Mouse (Mus musculus) forebrain, embryonic 14.5 days (tissue): ENCODE results near the gene 3110021N24Rik. TPM values are rescaled to one million over a fixed set of nuclear protein-coding genes. Genes with fewer than 3 reads are reported as not detected.

ENCODE experiments used
- ATAC-seq: fragments of 200-750 bp; cut with Nextera tagmentation; 2 replicates; pipeline ENCODE4 v1.8.0; 2017; ENCODE audit warnings: mild to moderate bottlenecking, moderate library complexity
- DNase-seq: peaks from one replicate; pipeline ENCODE4 v3.0.0-alpha.2; 2015; ENCODE audit warnings: low spot score
- H3K27ac ChIP-seq: fragments of 300-500 bp; sonication (generic); 2 replicates; pipeline ENCODE4 v1.5.1; 2014; ENCODE audit warnings: low read depth, mild to moderate bottlenecking, control low read depth, low read length, moderate library complexity
- H3K27me3 ChIP-seq: fragments of 300-500 bp; sonication (generic); replicated peaks from 2 replicates; pipeline ENCODE4 v1.6.1; 2014; ENCODE audit warnings: low read length, control low read depth, mixed read lengths; ENCODE audit not compliant: control insufficient read depth, insufficient read depth
- H3K36me3 ChIP-seq: fragments of 300-500 bp; sonication (generic); 2 replicates; pipeline ENCODE4 v1.6.1; 2014; ENCODE audit warnings: low read length, control low read depth; ENCODE audit not compliant: control insufficient read depth, insufficient read depth
- H3K4me1 ChIP-seq: fragments of 300-500 bp; sonication (generic); 2 replicates; pipeline ENCODE4 v1.6.1; 2014; ENCODE audit warnings: antibody characterized with exemption, low read length, control low read depth; ENCODE audit not compliant: control insufficient read depth, insufficient read depth
- H3K4me2 ChIP-seq: fragments of 300-500 bp; sonication (generic); 2 replicates; pipeline ENCODE4 v1.6.1; 2014; ENCODE audit warnings: mild to moderate bottlenecking, control low read depth, low read length
- H3K4me3 ChIP-seq: fragments of 300-500 bp; sonication (generic); 2 replicates; pipeline ENCODE4 v1.5.1; 2014; ENCODE audit warnings: low read depth, low read length, control low read depth
- H3K9ac ChIP-seq: fragments of 300-500 bp; sonication (generic); 2 replicates; pipeline ENCODE4 v1.6.1; 2014; ENCODE audit warnings: mild to moderate bottlenecking, low read length, control low read depth, moderate library complexity
- H3K9me3 ChIP-seq: fragments of 300-500 bp; sonication (generic); replicated peaks from 2 replicates; pipeline ENCODE4 v1.6.1; 2016; ENCODE audit warnings: low read length, control low read depth, mixed read lengths; ENCODE audit not compliant: control insufficient read depth
- WGBS: fragments of 180-500 bp; shearing (Covaris S2); extraction: QIAGEN DNeasy Blood & Tissue Kit; methylation state at CpG from one replicate; pipeline ENCODE4 v1.1.7; 2014; 5-methylcytosine and 5-hydroxymethylcytosine counted together
- polyA plus RNA-seq: library from polyadenylated mRNA; unstranded; fragments of >200 nt; fragmentation: Nextera tagmentation; extraction: Ambion mirVana; gene quantifications from 2 replicates; pipeline ENCODE4 v1.2.1, GENCODE M21; 2014

The 3110021N24Rik gene
- polyA plus RNA-seq, 1 experiment from 2014 or later = 1.2 TPM

GRCm38 (mm10) chr4:108782421-108783085, 63.1 kb downstream of the 3110021N24Rik start:
- no peak overlapping the region for H3K4me3 ChIP-seq
- no peaks in the 10 kb centered on the region for H3K36me3 ChIP-seq
- H3K4me1 ChIP-seq = peaks cover 3% of the 10 kb centered on the region
- 35% methylated on average over 8 of the region's 8 CpGs for WGBS
- H3K4me2 ChIP-seq = no peak overlapping the region
- no peak overlapping the region for H3K9ac ChIP-seq
- H3K9me3 ChIP-seq = no peaks in the 10 kb centered on the region
- no peak overlapping the region for H3K27ac ChIP-seq
- ATAC-seq (no peak), DNase-seq (peak; percentile 11)
- no peaks in the 10 kb centered on the region for H3K27me3 ChIP-seq

GRCm38 (mm10) chr4:108789258-108789936, 69.9 kb downstream of the 3110021N24Rik start:
- H3K4me1 ChIP-seq = no peaks in the 10 kb centered on the region
- ATAC-seq (no peak), DNase-seq (no peak)
- no peak overlapping the region for H3K4me3 ChIP-seq
- no peak overlapping the region for H3K4me2 ChIP-seq
- H3K27me3 ChIP-seq = no peaks in the 10 kb centered on the region
- H3K36me3 ChIP-seq = no peaks in the 10 kb centered on the region
- H3K27ac ChIP-seq = no peak overlapping the region
- H3K9me3 ChIP-seq = no peaks in the 10 kb centered on the region
- 79% methylated on average over 6 of the region's 6 CpGs for WGBS
- H3K9ac ChIP-seq = no peak overlapping the region

- Histone ChIP-seq H3K4me3 (no peak overlapping the region), H3K36me3 (no peaks in the 10 kb centered on the region), H3K27ac (no peak overlapping the region), H3K9me3 (no peaks in the 10 kb centered on the region), H3K4me1 (no peaks in the 10 kb centered on the region), H3K9ac (no peak overlapping the region), H3K27me3 (no peaks in the 10 kb centered on the region), H3K4me2 (no peak overlapping the region)
- WGBS = 83% methylated on average over 1 of the region's 1 CpGs
- ATAC-seq (no peak), DNase-seq (no peak)
These were observed 71.1 kb downstream of the 3110021N24Rik start for GRCm38 (mm10) chr4:108790507-108790906.

GRCm38 (mm10) chr4:108793941-108794340, 74.5 kb downstream of the 3110021N24Rik start:
- WGBS = 52% methylated on average over 1 of the region's 1 CpGs
- ATAC-seq = no peak
- no peak overlapping the region for H3K27ac ChIP-seq

GRCm38 (mm10) chr4:108796701-108797100, 77.3 kb downstream of the 3110021N24Rik start:
- Histone ChIP-seq H3K4me2 (no peak overlapping the region), H3K36me3 (no peaks in the 10 kb centered on the region), H3K27ac (no peak overlapping the region), H3K9ac (no peak overlapping the region), H3K27me3 (no peaks in the 10 kb centered on the region), H3K9me3 (no peaks in the 10 kb centered on the region), H3K4me3 (no peak overlapping the region), H3K4me1 (no peaks in the 10 kb centered on the region)
- DNase-seq (no peak), ATAC-seq (no peak)
- 59% methylated on average over 4 of the region's 4 CpGs for WGBS

More at GRCm38 (mm10) chr4:108793941-108794340, 74.5 kb downstream of the 3110021N24Rik start:
- H3K36me3 ChIP-seq = no peaks in the 10 kb centered on the region
- no peak overlapping the region for H3K4me2 ChIP-seq
- no peak for DNase-seq
- H3K4me1 ChIP-seq = no peaks in the 10 kb centered on the region
- no peak overlapping the region for H3K9ac ChIP-seq
- no peaks in the 10 kb centered on the region for H3K27me3 ChIP-seq
- no peaks in the 10 kb centered on the region for H3K9me3 ChIP-seq
- no peak overlapping the region for H3K4me3 ChIP-seq

- 44% methylated on average over 2 of the region's 2 CpGs for WGBS
- ATAC-seq = 0 out of 2 replicates have a peak, but pooled peaks have one; percentile 46
- H3K27me3 ChIP-seq = no peaks in the 10 kb centered on the region
These were observed 78.8 kb downstream of the 3110021N24Rik start for GRCm38 (mm10) chr4:108798083-108798830.

GRCm38 (mm10) chr4:108803535-108803934, 84.1 kb downstream of the 3110021N24Rik start:
- H3K27ac ChIP-seq = no peak overlapping the region
- H3K9ac ChIP-seq = no peak overlapping the region
- no peak for DNase-seq
- no peak overlapping the region for H3K4me2 ChIP-seq
- 79% methylated on average over 2 of the region's 2 CpGs for WGBS
- H3K27me3 ChIP-seq = no peaks in the 10 kb centered on the region
- H3K36me3 ChIP-seq = no peaks in the 10 kb centered on the region
- no peaks in the 10 kb centered on the region for H3K4me1 ChIP-seq
- no peaks in the 10 kb centered on the region for H3K9me3 ChIP-seq
- ATAC-seq = no peak
- no peak overlapping the region for H3K4me3 ChIP-seq

More at GRCm38 (mm10) chr4:108798083-108798830, 78.8 kb downstream of the 3110021N24Rik start:
- H3K4me3 ChIP-seq = no peak overlapping the region
- H3K27ac ChIP-seq = no peak overlapping the region
- H3K36me3 ChIP-seq = no peaks in the 10 kb centered on the region
- no peak overlapping the region for H3K4me2 ChIP-seq
- DNase-seq = peak; percentile 79
- H3K4me1 ChIP-seq = no peaks in the 10 kb centered on the region
- H3K9me3 ChIP-seq = no peaks in the 10 kb centered on the region
- no peak overlapping the region for H3K9ac ChIP-seq

GRCm38 (mm10) chr4:108811142-108811541, 91.7 kb downstream of the 3110021N24Rik start:
- Histone ChIP-seq H3K36me3 (peaks cover 7% of the 10 kb centered on the region), H3K9me3 (no peaks in the 10 kb centered on the region), H3K9ac (no peak overlapping the region), H3K4me2 (no peak overlapping the region), H3K4me3 (no peak overlapping the region), H3K27ac (no peak overlapping the region), H3K27me3 (no peaks in the 10 kb centered on the region), H3K4me1 (no peaks in the 10 kb centered on the region)
- ATAC-seq (no peak), DNase-seq (no peak)
- 73% methylated on average over 4 of the region's 4 CpGs for WGBS
